Mouse (Mus musculus): ENCODE measurements around the gene Oas1c.

GRCm38 (mm10) chr5:120859241-120859640 is 46.9 kb upstream of the Oas1c start:
- TF ChIP-seq TCF3 (IDR thresholded peaks at IDR 0.05; ENCODE audit: insufficient read length, low read depth) (no peak), POLR2A (IDR thresholded peaks at IDR 0.05; ENCODE audit: insufficient read length, low read depth) (no peak)

Measured in myocyte (in vitro differentiated cells).